Mouse (Mus musculus): ENCODE data around the gene Fam181b. TPM values are rescaled to one million over a fixed set of nuclear protein-coding genes. Genes with fewer than 3 reads are reported as not detected.

Fam181b gene
- 2.6 and 3.3 TPM in 2 replicates for polyA plus RNA-seq (2015; fragmentation: Nextera tagmentation; extraction: Ambion mirVana)

DNA sequence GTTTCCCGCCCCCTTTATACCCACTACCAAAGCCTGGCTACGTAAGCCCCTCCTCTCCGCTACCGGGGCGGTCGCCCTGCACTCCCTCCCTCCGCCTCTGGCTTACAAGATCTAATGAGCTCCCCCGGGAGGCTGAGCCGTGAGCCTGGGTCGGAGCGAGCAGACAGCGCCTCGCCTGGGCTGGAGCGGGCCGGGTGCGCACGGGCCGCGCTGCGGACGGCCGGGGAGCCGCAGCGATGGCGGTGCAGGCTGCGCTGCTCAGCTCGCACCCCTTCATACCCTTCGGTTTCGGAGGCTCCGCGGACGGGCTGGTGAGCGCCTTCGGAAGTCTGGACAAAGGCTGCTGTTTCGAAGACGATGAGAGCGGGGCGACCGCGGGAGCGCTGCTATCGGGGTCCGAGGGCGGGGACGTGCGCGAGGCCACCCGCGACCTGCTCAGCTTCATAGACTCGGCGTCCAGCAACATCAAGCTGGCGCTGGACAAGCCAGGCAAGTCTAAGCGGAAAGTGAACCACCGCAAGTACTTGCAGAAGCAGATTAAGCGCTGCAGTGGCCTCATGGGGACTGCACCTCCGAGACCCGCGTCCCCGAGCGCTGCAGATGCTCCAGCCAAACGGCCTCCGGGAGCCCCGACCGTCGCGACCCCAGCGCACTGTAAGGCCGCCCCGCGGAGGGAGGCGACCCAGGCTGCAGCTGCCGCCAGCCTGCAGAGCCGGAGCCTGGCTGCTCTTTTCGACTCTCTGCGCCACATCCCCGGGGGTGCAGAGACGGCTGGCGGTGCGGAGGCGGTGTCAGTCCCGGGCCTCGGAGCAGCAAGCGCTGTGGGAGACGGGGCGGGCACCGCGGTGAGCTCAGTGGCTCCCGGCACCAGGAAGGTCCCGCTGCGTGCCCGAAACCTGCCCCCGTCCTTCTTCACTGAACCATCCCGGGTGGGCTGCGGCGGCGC is at the start of gene Fam181b:
Gene Fam181b (plus strand): TSS at position 81 of the 946 bp plus-strand sequence.
- DNase-seq (ENCODE audit: low spot score): no peak

DNA sequence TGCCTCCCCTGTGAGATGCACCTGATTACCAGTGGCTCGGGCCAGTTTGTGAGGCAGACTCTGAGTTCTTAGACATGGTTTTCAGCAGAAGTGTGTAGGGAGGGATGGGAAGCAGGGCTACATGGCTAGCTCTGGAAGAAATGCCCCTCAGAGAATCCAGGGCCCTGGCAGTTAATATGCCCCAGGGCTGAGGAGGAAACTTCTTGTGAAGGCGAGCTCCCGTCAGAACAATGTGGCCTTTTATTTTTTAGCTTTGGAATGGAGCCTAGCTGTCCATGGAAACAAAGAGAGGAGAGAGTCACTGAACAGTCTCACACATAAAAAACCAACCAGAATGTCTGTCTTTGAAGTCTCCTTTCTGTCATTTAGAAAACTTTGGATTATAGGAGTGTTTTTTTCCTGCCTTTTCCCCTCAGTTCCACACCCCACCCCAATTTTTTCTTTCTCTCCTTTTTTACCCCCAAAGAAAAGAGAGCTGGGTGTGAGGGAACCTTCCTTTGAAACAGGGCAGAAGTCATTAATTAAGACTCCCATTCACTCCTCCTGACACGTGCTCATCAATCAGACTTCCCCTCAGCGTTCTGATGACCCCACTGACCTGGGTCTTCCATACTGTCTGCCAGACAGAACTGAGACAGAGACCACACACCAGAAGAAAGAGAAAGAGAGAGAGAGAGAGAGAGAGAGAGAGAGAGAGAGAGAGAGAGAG is 41.7 kb upstream of the Fam181b start:
- no peak for DNase-seq (ENCODE audit: low spot score)

DNA sequence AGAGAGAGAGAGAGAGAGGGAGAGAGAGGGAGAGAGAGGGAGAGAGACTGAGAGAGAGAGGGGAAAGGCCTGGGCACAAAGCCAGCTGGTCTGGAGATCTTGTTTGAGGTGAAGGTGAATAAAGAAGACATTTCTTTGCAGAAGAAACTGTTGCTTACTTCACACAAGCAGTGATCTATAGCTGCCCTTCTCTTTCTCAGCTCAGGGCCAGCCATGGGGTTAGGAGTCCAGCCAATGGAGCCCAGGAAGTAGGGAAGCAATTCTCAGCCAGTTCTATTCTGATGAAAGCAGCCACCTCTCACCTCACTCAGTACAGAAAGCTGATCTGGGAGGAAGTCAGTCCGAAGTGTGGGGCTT is 41.2 kb upstream of the Fam181b start:
- DNase-seq (ENCODE audit: low spot score): no peak

DNA sequence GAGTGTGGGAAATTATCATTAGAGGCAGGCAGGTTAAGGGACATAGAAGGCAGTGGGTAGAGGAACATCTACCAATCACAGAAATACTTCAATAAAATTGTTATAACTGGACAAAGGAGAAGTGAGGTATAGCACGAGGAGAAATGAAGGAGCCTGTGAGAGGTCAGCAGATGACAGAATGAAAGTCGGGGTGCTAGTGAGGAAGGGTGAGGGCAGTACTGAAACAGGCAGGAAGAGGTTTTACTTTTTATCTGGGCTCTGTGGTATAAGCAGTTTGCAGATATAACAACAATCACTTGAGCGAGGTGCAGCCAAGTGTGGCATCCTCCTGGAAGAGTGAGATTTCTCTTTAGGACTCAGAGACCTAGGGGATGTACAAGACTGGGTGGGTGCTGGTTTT is 40.1 kb upstream of the Fam181b start:
- no peak for DNase-seq (ENCODE audit: low spot score)

DNA sequence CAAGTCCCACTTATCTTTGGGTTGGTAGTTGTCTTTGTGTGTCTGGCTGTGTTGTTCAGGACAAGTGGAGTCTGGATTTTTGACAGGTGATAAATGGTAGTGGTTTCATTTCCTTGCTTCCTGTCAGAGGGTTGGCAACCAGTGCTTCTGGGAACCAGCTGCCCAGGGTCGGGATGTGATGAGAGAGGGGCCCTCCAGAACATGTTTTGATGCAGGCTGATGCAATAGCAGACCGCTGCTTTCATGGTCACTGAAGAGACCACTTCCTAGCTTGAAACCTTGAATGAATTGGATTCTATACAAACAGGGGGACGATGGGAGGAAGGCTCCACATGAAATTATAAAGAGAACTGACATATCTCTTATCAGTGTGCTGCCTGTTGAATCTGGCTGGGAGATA is 35.3 kb upstream of the Fam181b start:
- no peak for DNase-seq (ENCODE audit: low spot score)

DNA sequence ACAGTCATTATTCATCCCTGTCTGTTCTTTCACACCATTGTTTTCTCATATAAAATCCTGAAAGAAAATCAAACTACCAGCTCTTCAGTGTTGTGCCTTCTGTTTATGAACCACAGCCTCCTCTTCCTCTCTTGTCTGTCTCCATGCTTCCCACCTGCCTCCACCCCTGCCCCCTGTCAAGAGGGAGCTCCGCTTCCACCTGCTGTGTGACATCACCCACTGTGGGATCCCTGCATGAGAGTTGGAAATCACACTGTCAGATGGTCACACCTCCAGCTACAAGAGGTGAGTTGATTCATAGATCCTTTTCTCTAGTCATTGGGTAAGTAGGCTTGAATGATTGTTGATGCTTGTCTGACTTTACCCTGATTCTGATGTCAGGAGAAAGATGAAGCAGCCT is 34.9 kb upstream of the Fam181b start:
- no peak for DNase-seq (ENCODE audit: low spot score)

DNA sequence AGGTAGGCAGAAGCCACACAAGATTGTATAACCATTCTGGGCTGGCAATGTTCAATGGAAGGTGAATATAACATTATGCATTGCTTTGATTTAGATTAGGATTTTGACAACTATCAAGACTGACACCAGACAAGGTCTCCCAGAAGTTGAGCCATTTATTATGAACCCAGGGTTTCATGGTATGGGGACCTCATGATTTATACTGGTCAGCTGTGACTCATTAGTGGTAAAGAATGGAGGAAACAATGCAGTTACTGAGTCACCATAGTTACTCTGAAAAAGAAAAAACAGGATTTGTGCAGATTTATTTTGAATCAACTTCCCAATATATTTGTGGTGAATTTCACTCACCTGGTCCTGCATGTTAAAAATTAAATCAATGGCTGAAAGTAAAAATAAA is 18.8 kb upstream of the Fam181b start:
- no peak for DNase-seq (ENCODE audit: low spot score)

DNA sequence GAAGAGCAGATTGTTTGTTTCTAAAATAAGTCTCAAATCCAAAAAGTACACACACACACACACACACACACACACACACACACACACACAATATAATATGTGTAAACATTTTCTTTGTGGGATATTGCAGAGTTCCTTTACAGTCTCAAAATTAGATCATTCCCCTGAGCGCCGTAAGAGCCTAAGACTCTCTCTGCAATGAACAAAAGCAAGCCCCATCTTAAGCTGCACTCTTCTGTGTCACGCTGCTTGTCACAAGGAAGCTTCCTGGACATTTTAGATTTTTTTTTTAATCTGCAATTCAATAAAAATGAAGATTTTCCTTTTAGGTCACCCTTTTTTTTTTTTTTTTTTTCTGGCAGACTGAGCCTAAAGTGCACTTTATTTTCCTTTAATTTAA is 17.9 kb upstream of the Fam181b start:
- DNase-seq (ENCODE audit: low spot score): no peak

DNA sequence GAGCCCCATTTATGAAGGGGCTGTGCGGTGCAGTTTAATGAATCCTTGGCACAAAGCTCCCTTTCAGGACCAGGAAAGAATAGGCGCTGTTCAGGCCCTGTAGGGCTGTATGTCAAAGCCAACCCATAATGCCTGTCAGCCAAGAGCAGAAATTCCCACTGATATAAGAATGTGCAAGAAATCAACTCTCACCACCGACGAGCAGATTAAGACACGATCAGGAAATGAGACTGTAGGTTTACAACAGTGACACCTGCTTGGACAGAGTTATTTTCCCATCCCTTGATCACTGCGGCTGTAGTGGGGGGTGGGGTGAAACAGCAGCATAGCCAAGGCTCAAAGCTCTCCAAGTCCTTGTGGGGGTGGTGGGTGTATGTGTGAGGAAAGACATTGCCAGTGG is 17.5 kb upstream of the Fam181b start:
- no peak for DNase-seq (ENCODE audit: low spot score)

DNA sequence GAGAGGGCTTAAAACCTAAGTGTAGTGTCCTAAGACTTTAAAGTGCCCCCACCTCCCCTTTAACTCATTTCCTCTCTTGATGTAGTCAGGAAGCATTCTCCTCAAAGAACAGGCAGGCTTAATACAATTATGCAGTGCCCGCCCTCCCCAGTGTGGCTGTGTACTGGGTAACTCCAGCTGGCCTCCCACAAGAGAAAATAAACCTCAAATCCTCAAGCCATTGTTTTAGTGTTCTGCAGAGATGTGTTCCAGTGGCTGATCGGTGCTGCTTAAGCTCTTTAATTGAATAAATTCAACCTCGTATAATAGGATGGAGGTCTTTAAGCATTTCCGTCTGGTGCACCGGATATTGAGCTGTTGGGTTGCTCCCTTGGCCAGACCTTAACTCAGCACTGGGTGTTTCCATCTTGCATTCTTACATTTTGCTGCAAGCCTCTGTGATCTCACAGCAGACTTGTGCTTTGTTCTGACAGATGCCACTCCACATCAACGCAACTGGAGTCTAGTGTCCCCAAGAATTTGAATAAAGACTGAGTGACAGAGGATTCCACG is 12.1 kb upstream of the Fam181b start:
- no peak for DNase-seq (ENCODE audit: low spot score)

DNA sequence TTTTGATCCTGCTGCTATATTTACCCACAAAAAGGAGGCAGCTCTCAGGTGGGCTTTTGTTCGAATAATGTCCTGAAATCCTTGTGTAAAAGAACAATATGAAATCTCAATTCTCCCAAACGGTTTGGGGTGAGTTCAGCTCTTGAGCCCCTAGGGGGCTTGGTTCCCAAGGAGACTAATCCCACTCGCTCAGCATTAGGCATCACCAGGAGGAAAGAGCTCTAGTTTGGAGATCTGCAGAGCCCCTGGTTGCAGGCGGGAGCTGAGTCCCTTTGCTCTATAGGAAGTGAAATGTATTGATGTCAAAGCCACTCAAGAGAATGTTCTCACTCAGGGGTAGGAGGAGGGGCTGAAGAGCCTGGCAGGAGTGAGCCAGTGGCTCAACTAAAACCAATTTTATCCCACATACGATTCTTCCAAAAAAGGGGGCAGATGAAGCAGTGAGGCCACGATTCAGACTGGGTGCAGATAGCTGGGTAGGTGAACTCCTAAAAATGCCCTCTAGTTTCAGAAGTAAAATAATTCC is 3.2 kb upstream of the Fam181b start:
- no peak for DNase-seq (ENCODE audit: low spot score)

DNA sequence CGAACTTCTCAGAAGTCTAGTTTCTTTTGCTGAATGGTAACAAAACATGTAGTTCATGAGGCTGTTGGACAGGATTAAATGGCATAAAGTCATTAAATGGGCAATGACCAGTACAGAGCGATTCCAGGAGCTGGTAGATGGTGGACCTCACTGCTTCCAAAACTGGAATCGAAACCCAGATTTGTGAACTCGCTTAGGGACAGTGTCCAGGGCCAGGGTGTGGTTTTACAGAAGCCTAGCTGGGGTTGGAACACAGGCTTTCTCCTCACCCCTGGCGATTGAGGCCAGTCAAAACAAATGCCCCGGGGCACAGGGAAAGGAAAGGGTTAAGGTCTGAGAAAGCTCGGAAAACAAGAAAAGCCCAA is 263 bp upstream of the Fam181b start:
- no peak for DNase-seq (ENCODE audit: low spot score)

DNA sequence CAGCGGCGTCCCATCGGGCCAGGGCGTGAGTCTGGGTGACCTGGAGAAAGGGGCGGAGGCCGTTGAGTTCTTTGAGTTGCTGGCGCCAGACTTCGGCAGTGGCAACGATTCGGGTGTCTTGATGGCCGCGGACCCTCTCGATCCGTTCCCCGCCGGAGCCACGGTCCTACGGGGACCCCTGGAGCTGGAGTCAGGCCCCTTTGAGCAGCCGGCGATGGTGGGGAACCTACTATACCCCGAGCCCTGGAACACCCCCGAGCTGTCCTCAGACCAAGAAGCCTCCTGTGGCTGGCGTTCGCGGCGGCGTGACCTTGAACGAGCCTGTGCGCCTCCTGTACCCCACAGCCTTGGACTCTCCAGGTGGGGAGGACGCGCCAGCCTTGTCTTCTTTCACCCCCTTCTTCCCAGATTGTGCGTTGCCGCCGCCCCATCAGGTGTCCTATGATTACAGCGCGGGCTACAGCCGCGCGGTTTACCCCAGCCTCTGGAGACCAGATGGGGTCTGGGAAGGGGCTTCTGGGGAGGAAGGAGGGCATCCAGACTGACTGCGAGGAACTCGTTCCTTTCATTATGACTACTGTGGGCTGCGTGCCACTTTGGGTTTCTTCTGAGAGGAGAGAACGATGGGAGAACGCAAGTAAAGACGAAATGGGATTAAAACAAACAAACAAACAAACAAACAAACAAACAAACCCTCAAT is 1.2 kb downstream of the Fam181b start:
- no peak for DNase-seq (ENCODE audit: low spot score)

DNA sequence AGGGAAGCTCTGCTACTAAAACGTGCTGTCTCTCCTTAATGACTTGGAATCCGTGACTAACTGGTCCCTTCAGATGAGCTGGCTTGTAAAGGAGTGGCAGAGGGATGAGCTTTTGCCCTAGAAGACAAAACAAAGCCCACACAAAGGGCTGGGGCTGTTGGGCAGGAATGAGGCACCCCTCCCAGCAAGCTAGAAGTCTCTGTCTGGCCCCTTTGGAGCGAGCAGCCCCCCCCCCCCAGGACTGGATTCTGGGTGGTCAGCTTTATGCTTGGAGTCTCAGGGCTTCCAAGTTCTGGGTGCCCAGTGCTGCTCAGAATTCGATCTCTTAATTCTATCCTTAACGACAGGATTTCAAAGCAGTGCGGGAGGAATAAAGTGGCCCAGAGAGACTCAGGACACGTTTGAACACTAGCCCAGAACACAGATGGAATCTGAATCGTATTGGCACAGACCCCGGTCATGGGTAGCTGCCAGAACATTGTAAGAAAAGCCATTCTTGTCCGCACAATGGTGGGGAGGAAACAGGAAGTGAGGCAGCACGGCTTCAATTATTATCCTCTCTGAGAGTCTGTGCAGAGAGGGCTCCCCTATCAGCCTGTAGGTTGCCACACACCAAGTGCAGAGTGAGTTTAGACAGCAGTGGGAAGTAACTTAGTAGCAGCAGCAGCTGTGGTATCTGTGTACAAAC is 13.8 kb downstream of the Fam181b start:
- DNase-seq (ENCODE audit: low spot score): no peak

DNA sequence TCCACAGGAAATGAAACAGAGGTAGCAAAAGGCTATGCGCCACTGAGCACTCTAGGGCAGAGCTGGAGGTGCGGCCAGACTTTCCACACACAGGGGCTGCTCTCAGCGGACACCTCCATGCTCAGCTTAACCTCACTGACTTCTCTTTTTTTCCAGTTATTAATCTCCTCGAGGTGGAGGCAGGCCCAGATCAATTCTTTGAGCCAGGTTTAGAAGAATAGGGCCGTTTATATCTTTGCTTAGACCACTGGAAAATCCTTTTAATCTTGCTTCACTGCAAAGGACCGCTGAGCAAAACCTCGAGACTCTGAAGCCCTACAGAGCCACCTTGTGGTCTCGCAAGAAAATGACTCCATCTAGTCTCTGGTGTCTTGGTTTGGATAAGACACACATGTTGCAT is 15.8 kb downstream of the Fam181b start:
- DNase-seq (ENCODE audit: low spot score): no peak

DNA sequence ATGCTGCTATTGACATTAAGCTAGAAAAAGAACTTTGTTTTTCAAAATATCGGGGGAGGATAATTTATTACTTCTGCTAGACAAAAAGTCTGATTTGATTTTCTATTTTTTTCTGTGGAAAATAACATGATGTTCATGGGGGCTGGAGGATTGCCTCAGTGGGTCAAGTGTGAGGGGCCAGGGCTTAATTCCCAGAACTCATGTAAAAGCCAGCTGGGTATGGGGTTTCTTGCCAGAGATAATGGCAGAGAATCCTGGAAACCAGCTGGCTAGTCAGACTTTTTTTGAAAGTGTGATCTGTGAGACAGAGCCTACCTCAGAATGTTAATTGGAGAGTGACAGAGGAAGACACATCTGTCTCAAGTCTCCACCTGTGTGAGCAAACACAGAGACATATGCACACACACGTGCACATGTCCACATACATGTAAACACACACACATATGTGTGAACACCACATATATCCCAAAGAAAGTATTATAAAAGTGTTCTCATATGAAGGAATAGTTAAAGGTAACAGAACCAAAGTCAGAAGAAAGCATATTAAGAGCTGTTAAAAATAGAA is 25.2 kb downstream of the Fam181b start:
- no peak for DNase-seq (ENCODE audit: low spot score)

DNA sequence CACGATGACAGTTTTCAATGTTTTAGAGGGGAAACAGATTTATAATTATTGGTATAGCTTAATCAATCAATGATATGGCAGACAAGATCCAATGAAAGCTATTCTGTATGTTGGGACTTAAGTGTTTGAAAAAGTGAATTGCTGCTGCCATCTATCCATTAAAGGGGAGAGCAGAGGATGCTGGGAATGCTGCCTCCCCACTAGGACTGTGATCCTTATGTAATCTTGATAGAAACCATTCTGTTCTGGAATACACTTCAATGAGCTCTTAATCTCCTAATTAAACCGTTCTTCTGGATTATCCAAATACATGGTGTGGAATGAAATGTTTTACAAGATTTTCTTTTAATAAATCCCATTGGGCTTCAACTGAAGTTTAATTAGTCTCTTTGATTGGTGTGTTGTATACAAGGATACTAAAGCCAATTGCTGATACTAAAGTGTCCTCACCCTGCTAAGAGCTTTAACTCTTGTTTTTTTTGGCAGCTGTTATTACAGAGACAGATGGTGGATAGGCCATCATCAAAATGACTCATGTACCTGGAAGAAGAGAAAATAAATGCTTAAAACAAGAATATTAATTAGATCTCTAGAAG is 30.8 kb downstream of the Fam181b start:
- DNase-seq (ENCODE audit: low spot score): no peak

DNA sequence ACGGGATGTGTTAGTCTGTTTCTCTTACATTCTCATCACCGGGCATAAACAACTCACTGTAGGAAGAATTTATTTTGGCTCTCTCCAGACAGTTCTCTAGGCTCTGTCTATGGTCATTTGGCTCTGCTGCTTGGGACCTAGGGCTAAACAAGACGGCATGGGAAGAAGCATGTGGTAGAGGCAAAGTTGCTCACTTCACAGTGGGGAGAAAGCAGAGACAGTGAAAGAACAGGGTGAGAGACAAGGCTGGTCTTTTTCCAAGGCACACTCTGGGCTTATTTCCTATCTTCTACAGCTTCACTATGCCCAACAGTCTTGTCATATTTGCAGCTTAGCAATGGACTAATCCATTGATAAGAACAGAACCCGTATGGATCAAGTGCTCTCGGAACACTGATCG is 31.4 kb downstream of the Fam181b start:
- DNase-seq (ENCODE audit: low spot score): no peak

DNA sequence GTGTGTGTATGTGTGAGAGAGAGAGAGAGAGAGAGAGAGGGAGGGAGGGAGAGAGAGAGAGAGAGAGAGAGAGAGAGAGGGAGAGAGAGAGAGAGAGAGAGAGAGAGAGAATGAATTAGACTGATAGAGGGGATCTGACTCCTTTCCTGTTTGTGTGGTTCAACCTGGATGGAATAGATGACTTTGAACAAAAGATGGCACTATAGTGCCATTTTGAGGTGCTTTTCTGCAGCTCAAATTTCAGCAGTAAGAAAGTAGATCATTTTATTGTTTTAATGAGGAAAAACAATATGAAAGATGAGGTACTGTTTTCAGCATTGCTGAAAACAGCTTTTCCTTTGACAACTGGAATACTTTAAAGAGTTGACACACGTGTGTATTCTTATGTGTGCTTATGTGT is 37.9 kb downstream of the Fam181b start:
- no peak for DNase-seq (ENCODE audit: low spot score)

DNA sequence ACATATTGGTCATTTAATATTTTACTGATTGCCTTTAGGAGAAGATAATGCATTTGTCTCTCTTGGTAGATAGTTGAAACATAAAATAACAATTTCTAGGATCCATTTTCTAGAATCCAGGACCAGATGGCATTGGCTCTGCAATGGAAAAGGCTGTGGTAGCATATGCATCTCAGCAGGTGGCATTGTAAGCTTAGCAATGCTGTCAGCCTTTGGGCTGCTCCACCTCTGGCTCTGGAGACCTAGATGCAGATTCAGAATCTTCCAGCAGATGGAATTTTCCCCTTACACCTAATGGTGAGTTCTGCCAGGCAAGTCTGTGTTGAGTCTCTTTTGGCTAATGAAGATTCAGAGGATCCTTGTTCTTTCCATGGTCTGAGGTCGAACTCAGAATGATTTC is 44.3 kb downstream of the Fam181b start:
- DNase-seq (ENCODE audit: low spot score): no peak

All from thymus, postnatal 0 days (tissue).